Mouse (Mus musculus) kidney, adult 2 months (tissue): ENCODE measurements around the gene Fbxl2.

Experiments
- CTCF ChIP-seq: fragments of 200-500 bp; conservative IDR thresholded peaks from 2 replicates; pipeline ENCODE4 v1.5.1; 2011; ENCODE audit warnings: low read depth, mild to moderate bottlenecking, control low read depth, low read length, moderate library complexity, mixed read lengths; ENCODE audit not compliant: insufficient read depth, insufficient read length
- POLR2A ChIP-seq: fragments of 200-500 bp; IDR thresholded peaks from one replicate; pipeline ENCODE4 v1.6.1; 2011; ENCODE audit warnings: low read depth, low read length, control low read depth

- TF ChIP-seq CTCF = no peak
- no peak for TF ChIP-seq POLR2A
Measured at GRCm38 (mm10) chr9:113930534-113931374, 115.2 kb downstream of the Fbxl2 start, which contains the start of gene Ubp1.
